Mouse (Mus musculus): ENCODE data around the gene Dedd2. TPM values are rescaled to one million over a fixed set of nuclear protein-coding genes. Genes with fewer than 3 reads are reported as not detected.

The Dedd2 gene
- polyA plus RNA-seq, 1 experiment from 2014 or later, result 11.0 TPM

DNA sequence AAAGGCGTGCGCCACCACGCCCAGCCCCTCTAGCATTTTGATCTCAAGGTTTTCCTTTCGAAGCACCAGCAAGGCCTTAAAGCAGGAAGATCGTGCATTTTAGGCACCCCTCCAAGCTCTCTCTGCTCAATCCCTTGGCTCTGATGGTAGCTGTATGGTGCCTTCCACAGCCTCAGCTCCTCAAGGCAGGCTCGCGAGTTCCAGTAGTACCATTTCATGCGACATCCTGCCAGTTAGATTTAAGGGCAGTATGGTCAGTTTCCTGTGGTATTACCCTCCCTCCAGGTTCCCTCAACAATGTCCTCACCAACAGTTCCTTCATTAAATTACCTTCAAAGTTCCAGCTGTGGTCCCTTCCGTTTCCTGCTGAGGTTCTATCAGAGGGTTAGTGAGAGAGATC lies 24.3 kb downstream of the Dedd2 start:
- ATAC-seq (ENCODE audit: insufficient read depth, low FRiP score, low TSS enrichment), result no peak
- Histone ChIP-seq H3K36me3 (ENCODE audit: control insufficient read depth, insufficient read depth, low read length) (no peaks in the 10 kb centered on the region), H3K4me1 (ENCODE audit: control insufficient read depth, insufficient read depth, low read length) (no peaks in the 10 kb centered on the region), H3K27me3 (ENCODE audit: control insufficient read depth, insufficient read depth, low read length) (no peaks in the 10 kb centered on the region), H3K4me2 (ENCODE audit: low read depth) (no peak overlapping the region), H3K27ac (ENCODE audit: low read depth, low read length) (no peak overlapping the region), H3K9ac (ENCODE audit: low read length) (no peak overlapping the region), H3K9me3 (ENCODE audit: control insufficient read depth, low read length) (no peaks in the 10 kb centered on the region), H3K4me3 (ENCODE audit: low read depth, low read length) (no peak overlapping the region)
- no peak for DNase-seq (ENCODE audit: low spot score)
- 81% methylated on average over 9 of the region's 9 CpGs for WGBS

DNA sequence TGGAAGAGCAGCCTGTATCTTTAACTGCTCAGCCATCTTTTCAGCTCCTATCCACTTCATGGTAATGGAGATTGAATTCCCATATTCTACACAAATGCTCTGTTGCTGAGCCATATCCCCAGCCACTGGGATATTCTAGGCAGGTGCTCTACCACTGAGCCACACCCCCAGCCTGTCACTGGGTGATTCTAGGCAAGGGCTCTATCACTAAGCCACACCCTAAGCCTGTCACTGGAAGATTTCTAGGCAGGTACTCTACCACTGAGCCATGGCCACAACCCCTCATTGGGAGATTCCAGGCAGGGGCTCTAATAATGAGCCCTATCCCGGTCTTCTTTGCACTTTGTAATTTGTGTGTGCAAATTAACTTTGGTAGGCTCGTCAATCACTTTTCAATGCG lies 25.3 kb downstream of the Dedd2 start:
- no peak overlapping the region for H3K4me3 ChIP-seq (ENCODE audit: low read depth, low read length)
- WGBS, result 81% methylated on average over 3 of the region's 3 CpGs
- no peaks in the 10 kb centered on the region for H3K9me3 ChIP-seq (ENCODE audit: control insufficient read depth, low read length)
- ATAC-seq (ENCODE audit: insufficient read depth, low FRiP score, low TSS enrichment), result no peak
- H3K36me3 ChIP-seq (ENCODE audit: control insufficient read depth, insufficient read depth, low read length), result no peaks in the 10 kb centered on the region
- no peaks in the 10 kb centered on the region for H3K4me1 ChIP-seq (ENCODE audit: control insufficient read depth, insufficient read depth, low read length)
- DNase-seq (ENCODE audit: low spot score), result no peak
- H3K4me2 ChIP-seq (ENCODE audit: low read depth), result no peak overlapping the region
- no peak overlapping the region for H3K9ac ChIP-seq (ENCODE audit: low read length)
- H3K27ac ChIP-seq (ENCODE audit: low read depth, low read length), result no peak overlapping the region
- H3K27me3 ChIP-seq (ENCODE audit: control insufficient read depth, insufficient read depth, low read length), result no peaks in the 10 kb centered on the region

DNA sequence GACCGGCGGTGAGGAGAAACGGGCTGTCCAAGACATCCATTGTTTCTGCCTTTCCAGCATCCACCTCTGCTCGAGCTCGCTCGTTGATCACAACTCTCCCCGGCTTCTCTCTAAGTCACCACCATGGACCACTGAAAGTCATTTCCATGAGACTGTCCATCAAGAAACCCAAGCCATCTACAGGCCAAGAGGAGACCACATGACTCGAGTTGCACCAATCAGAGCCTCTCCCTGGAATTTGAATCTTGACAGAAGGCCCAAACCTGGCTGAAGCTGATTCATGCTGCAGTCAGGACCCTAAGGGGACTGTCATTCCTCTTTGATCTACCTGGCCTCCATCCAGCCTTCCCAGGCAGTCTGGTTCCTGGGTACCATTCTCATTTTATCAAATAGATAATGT lies 28.3 kb downstream of the Dedd2 start:
- Histone ChIP-seq H3K4me2 (ENCODE audit: low read depth) (no peak overlapping the region), H3K9ac (ENCODE audit: low read length) (no peak overlapping the region), H3K27me3 (ENCODE audit: control insufficient read depth, insufficient read depth, low read length) (no peaks in the 10 kb centered on the region), H3K4me3 (ENCODE audit: low read depth, low read length) (no peak overlapping the region), H3K9me3 (ENCODE audit: control insufficient read depth, low read length) (no peaks in the 10 kb centered on the region), H3K4me1 (ENCODE audit: control insufficient read depth, insufficient read depth, low read length) (no peaks in the 10 kb centered on the region), H3K36me3 (ENCODE audit: control insufficient read depth, insufficient read depth, low read length) (no peaks in the 10 kb centered on the region), H3K27ac (ENCODE audit: low read depth, low read length) (no peak overlapping the region)
- no peak for DNase-seq (ENCODE audit: low spot score)
- 79% methylated on average over 8 of the region's 8 CpGs for WGBS
- no peak for ATAC-seq (ENCODE audit: insufficient read depth, low FRiP score, low TSS enrichment)

DNA sequence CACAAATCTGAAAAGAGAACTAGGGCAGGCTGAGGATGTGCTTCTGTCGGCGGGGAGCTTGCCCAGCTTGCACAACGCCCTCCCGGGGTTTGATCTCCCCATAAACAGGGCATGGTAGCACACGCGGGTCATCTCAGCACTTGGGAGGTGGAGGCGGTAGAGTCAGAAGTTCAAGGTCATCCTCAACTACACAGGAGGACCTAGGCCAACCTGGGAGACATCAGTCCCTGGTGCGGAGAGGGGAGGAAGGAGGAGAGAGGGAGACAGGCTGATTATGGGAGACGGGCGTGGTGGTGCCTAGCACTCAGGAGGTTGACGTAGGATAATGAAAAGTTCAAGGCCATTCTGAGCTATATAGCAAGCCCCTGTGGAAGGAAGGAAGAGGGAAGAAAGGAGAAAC lies 29.6 kb downstream of the Dedd2 start:
- 87% methylated on average over 11 of the region's 11 CpGs for WGBS
- no peak overlapping the region for H3K27ac ChIP-seq (ENCODE audit: low read depth, low read length)
- H3K36me3 ChIP-seq (ENCODE audit: control insufficient read depth, insufficient read depth, low read length), result no peaks in the 10 kb centered on the region
- no peak overlapping the region for H3K9ac ChIP-seq (ENCODE audit: low read length)
- no peaks in the 10 kb centered on the region for H3K27me3 ChIP-seq (ENCODE audit: control insufficient read depth, insufficient read depth, low read length)
- DNase-seq (ENCODE audit: low spot score) (no peak), ATAC-seq (ENCODE audit: insufficient read depth, low FRiP score, low TSS enrichment) (no peak)
- H3K9me3 ChIP-seq (ENCODE audit: control insufficient read depth, low read length), result no peaks in the 10 kb centered on the region
- H3K4me2 ChIP-seq (ENCODE audit: low read depth), result no peak overlapping the region
- no peaks in the 10 kb centered on the region for H3K4me1 ChIP-seq (ENCODE audit: control insufficient read depth, insufficient read depth, low read length)
- H3K4me3 ChIP-seq (ENCODE audit: low read depth, low read length), result no peak overlapping the region

DNA sequence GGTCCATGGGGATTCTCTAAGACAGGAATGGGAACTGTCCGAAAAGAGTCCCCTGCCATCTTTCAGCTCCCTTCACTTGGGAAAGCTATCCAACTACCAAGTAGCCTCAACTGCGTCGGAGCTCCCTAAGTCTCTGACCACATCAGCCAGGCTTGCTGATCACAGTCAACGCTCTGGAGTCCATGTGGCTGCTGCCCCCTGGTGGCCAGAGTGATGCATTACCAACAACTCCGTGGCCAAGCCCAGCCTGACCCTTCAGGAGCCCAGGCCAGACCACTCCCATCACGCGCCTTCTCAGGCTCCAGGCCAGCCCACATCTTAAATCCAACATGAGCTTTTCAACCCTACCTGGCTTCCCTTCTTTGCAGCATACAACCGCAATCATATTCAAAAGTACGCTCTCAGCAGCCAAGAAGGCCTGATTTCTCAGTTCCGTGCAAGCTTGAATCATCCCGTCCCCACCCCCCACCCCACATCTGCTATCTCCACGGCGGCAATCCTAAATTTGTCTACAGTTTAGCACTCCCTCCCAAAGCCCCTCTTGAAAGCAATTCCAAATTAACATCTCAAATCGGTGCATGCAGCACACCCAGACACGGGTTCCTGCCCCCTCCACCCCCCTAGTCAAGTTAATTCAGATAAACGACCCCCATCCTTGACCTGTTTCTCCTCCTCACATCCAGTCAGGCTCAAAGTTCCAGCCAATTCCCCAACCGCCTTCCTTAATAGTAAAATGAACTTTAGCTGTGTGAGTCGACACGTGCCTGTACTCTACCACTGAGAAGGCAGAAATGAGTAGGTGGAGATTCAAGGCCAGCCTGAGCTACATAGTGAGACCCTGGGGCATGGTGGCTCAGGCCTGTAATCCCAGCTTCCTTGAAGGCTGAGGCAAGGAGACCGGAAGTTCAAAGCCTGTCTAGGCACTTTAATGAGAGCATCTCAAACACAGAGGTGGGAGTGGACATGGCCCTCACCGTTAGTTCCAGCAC lies 32.5 kb downstream of the Dedd2 start:
- DNase-seq (ENCODE audit: low spot score), result peak; percentile 90
- H3K27me3 ChIP-seq (ENCODE audit: control insufficient read depth, insufficient read depth, low read length), result no peaks in the 10 kb centered on the region
- no peaks in the 10 kb centered on the region for H3K4me1 ChIP-seq (ENCODE audit: control insufficient read depth, insufficient read depth, low read length)
- H3K4me2 ChIP-seq (ENCODE audit: low read depth), result no peak overlapping the region
- no peak overlapping the region for H3K9ac ChIP-seq (ENCODE audit: low read length)
- H3K36me3 ChIP-seq (ENCODE audit: control insufficient read depth, insufficient read depth, low read length), result no peaks in the 10 kb centered on the region
- H3K4me3 ChIP-seq (ENCODE audit: low read depth, low read length), result no peak overlapping the region
- H3K9me3 ChIP-seq (ENCODE audit: control insufficient read depth, low read length), result no peaks in the 10 kb centered on the region
- ATAC-seq (ENCODE audit: insufficient read depth, low FRiP score, low TSS enrichment), result peak; percentile 81
- WGBS, result 24% methylated on average over 21 of the region's 21 CpGs
- no peak overlapping the region for H3K27ac ChIP-seq (ENCODE audit: low read depth, low read length)

DNA sequence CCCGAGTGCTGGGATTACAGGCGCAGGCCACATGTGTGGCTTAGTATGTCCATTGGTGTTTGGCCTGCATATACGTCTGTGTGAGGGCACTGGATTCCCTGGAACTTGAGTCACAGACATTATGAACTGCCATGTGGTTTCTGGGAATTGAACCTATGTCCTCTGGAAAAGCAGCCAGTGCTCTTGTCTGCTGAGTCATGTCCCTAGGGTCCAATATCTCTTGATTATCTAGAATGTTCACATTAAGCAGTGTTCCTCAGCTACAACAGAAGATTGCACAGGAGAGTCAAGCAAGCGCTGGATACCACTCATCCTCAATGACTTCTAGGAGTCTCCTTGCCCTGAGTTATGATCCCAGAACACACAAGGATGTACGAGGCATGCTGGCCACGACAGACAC lies 36.3 kb downstream of the Dedd2 start:
- Histone ChIP-seq H3K4me3 (ENCODE audit: low read depth, low read length) (no peak overlapping the region), H3K9ac (ENCODE audit: low read length) (no peak overlapping the region), H3K4me2 (ENCODE audit: low read depth) (no peak overlapping the region), H3K27me3 (ENCODE audit: control insufficient read depth, insufficient read depth, low read length) (peaks cover 32% of the 10 kb centered on the region), H3K9me3 (ENCODE audit: control insufficient read depth, low read length) (no peaks in the 10 kb centered on the region), H3K36me3 (ENCODE audit: control insufficient read depth, insufficient read depth, low read length) (no peaks in the 10 kb centered on the region), H3K4me1 (ENCODE audit: control insufficient read depth, insufficient read depth, low read length) (peaks cover 12% of the 10 kb centered on the region), H3K27ac (ENCODE audit: low read depth, low read length) (no peak overlapping the region)
- 77% methylated on average over 6 of the region's 6 CpGs for WGBS
- DNase-seq (ENCODE audit: low spot score), result no peak
- ATAC-seq (ENCODE audit: insufficient read depth, low FRiP score, low TSS enrichment), result no peak

DNA sequence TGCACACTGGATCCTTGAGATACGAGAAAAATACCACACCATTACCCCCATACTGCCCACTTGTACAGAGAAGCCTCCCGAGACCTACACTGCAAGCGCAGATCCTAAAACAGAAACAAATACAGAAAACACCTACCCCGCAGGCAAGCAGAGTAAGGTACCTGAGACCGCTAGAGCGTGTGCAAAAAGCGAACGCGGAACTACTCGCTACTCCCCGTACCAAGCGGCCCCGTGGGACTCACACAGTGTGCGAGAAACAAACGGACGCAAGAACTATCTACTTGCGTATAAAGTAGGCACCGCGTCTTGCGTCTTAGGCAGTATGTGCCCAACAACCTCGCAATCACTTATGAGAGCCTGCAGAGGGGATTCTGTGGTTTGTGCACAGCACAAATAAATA lies 38.6 kb downstream of the Dedd2 start:
- no peaks in the 10 kb centered on the region for H3K36me3 ChIP-seq (ENCODE audit: control insufficient read depth, insufficient read depth, low read length)
- H3K4me3 ChIP-seq (ENCODE audit: low read depth, low read length), result peak overlapping the region; percentile 19; the same call in 1 of the 2 replicates
- 3% methylated on average over 21 of the region's 21 CpGs for WGBS
- no peaks in the 10 kb centered on the region for H3K9me3 ChIP-seq (ENCODE audit: control insufficient read depth, low read length)
- H3K9ac ChIP-seq (ENCODE audit: low read length), result peak overlapping the region; percentile 2; the same call in 1 of the 2 replicates
- H3K27ac ChIP-seq (ENCODE audit: low read depth, low read length), result no peak overlapping the region
- peaks cover 39% of the 10 kb centered on the region for H3K27me3 ChIP-seq (ENCODE audit: control insufficient read depth, insufficient read depth, low read length)
- peaks cover 12% of the 10 kb centered on the region for H3K4me1 ChIP-seq (ENCODE audit: control insufficient read depth, insufficient read depth, low read length)
- DNase-seq (ENCODE audit: low spot score) (peak; percentile 40), ATAC-seq (ENCODE audit: insufficient read depth, low FRiP score, low TSS enrichment) (no peak)
- H3K4me2 ChIP-seq (ENCODE audit: low read depth), result peak overlapping the region; percentile 34

DNA sequence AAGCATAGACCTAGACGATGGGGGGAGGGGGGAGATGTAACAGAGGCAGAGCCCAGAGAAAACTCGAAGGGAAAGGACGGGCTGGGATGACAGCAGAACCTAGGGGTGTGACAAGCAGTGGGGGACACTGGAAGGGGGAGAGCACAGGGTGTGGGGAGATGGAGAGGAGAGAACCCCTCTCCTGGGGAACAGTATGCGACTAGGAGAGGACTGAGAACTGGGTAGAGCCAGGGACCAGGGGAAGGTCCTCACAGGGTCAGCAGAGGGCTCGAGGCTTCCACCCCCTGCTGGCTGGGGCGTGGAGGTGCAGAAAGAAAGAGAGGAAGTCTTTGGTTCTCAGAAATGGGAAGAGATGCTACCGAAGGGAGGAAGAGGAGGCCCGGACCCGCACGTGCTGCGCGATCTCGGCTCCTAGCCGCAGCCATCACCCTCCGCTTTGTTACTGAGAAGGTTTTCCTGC lies 39.1 kb downstream of the Dedd2 start:
- Histone ChIP-seq H3K9ac (ENCODE audit: low read length) (peak overlapping the region; percentile 2; the same call in 1 of the 2 replicates), H3K4me3 (ENCODE audit: low read depth, low read length) (peak overlapping the region; percentile 19; the same call in 1 of the 2 replicates), H3K4me2 (ENCODE audit: low read depth) (peak overlapping the region; percentile 34), H3K27me3 (ENCODE audit: control insufficient read depth, insufficient read depth, low read length) (peaks cover 39% of the 10 kb centered on the region), H3K36me3 (ENCODE audit: control insufficient read depth, insufficient read depth, low read length) (no peaks in the 10 kb centered on the region), H3K4me1 (ENCODE audit: control insufficient read depth, insufficient read depth, low read length) (peaks cover 12% of the 10 kb centered on the region), H3K9me3 (ENCODE audit: control insufficient read depth, low read length) (no peaks in the 10 kb centered on the region), H3K27ac (ENCODE audit: low read depth, low read length) (no peak overlapping the region)
- no peak for ATAC-seq (ENCODE audit: insufficient read depth, low FRiP score, low TSS enrichment)
- DNase-seq (ENCODE audit: low spot score), result peak; percentile 68
- whole genome bisulfite sequencing, result 1% methylated on average over 15 of the region's 15 CpGs

DNA sequence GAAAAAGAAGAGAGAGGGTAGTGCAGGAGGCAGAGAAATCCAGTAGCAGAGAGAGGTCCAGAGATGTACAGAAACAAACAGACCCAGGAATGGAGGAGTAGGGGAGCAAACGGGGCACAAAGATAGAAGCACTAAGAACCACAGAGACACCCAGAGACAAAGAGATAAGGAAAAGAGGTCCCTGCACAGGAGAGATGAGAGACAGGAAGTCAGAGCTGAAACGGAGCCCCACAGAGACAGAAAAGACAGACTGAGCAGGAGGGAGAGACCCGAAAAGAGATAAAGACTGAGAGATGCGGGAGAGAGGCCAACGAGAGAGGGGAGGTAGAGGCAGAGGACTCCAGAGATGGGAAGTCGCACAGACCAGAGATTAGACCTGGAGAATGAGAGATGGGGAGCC lies 39.9 kb downstream of the Dedd2 start:
- no peak for ATAC-seq (ENCODE audit: insufficient read depth, low FRiP score, low TSS enrichment)
- Histone ChIP-seq H3K4me1 (ENCODE audit: control insufficient read depth, insufficient read depth, low read length) (peaks cover 12% of the 10 kb centered on the region), H3K9me3 (ENCODE audit: control insufficient read depth, low read length) (no peaks in the 10 kb centered on the region), H3K4me3 (ENCODE audit: low read depth, low read length) (peak overlapping the region; percentile 66; the same call in 1 of the 2 replicates), H3K27me3 (ENCODE audit: control insufficient read depth, insufficient read depth, low read length) (peaks cover 39% of the 10 kb centered on the region), H3K4me2 (ENCODE audit: low read depth) (peak overlapping the region; percentile 80), H3K27ac (ENCODE audit: low read depth, low read length) (peak overlapping the region; percentile 86), H3K9ac (ENCODE audit: low read length) (no peak overlapping the region; the same call in 1 of the 2 replicates), H3K36me3 (ENCODE audit: control insufficient read depth, insufficient read depth, low read length) (no peaks in the 10 kb centered on the region)
- no peak for DNase-seq (ENCODE audit: low spot score)
- under 1% methylated on average over 6 of the region's 6 CpGs for WGBS

Data from neural tube, embryonic 11.5 days (tissue).